Mouse (Mus musculus): ENCODE measurements around the gene Ggt7. TPM values are rescaled to one million over a fixed set of nuclear protein-coding genes. Genes with fewer than 3 reads are reported as not detected.
A peak's percentile ranks its signal among the peaks of the same experiment; 100 is the strongest.
"Not testable (repeated sequence)": the region's sequence is repeated elsewhere in the genome, so short reads cannot be mapped to it uniquely, and the experiment has no call there.

The Ggt7 gene
- total RNA-seq, 2 experiments from 2014 or later: not detected

GRCm38 (mm10) chr2:155513543-155513942 is 4.5 kb downstream of the Ggt7 start:
- no peak for ATAC-seq (replicated peaks; ENCODE audit: low FRiP score, poor library complexity, severe bottlenecking)

- 0 out of 2 replicates have a peak, but pooled peaks have one; percentile 39 for ATAC-seq (replicated peaks; ENCODE audit: low FRiP score, poor library complexity, severe bottlenecking)
These were observed 5.6 kb downstream of the Ggt7 start for GRCm38 (mm10) chr2:155512479-155512878.

- no peak for ATAC-seq (replicated peaks; ENCODE audit: low FRiP score, poor library complexity, severe bottlenecking)
These were observed 10.1 kb downstream of the Ggt7 start for GRCm38 (mm10) chr2:155507721-155508470.

- ATAC-seq (replicated peaks; ENCODE audit: low FRiP score, poor library complexity, severe bottlenecking): no peak
These were observed 12.2 kb downstream of the Ggt7 start for GRCm38 (mm10) chr2:155505811-155506210.

- no peak for ATAC-seq (replicated peaks; ENCODE audit: low FRiP score, poor library complexity, severe bottlenecking)
These were observed 13.3 kb downstream of the Ggt7 start for GRCm38 (mm10) chr2:155504440-155505355.

- ATAC-seq (replicated peaks; ENCODE audit: low FRiP score, poor library complexity, severe bottlenecking): 0 out of 2 replicates have a peak, but pooled peaks have one; percentile 33
These were observed 15.4 kb downstream of the Ggt7 start for GRCm38 (mm10) chr2:155502596-155502995.

- ATAC-seq (replicated peaks; ENCODE audit: low FRiP score, poor library complexity, severe bottlenecking): no peak
These were observed 27.0 kb downstream of the Ggt7 start for GRCm38 (mm10) chr2:155490998-155491397.

GRCm38 (mm10) chr2:155482021-155482420 is 36.0 kb downstream of the Ggt7 start:
- ATAC-seq (replicated peaks; ENCODE audit: low FRiP score, poor library complexity, severe bottlenecking): peak; percentile 76

GRCm38 (mm10) chr2:155473570-155474088 is 44.4 kb downstream of the Ggt7 start, which contains the start of gene Ncoa6:
Gene Ncoa6, minus strand, starts transcription at chr2:155473894.
- ATAC-seq (replicated peaks; ENCODE audit: low FRiP score, poor library complexity, severe bottlenecking): peak; percentile 84

- ATAC-seq (replicated peaks; ENCODE audit: low FRiP score, poor library complexity, severe bottlenecking): peak; percentile 47; the same call in 1 of the 2 replicates
These were observed 45.1 kb downstream of the Ggt7 start for GRCm38 (mm10) chr2:155472671-155473569.

GRCm38 (mm10) chr2:155466861-155467260 is 51.2 kb downstream of the Ggt7 start:
- no peak for ATAC-seq (replicated peaks; ENCODE audit: low FRiP score, poor library complexity, severe bottlenecking)

GRCm38 (mm10) chr2:155453591-155453990 is 64.4 kb downstream of the Ggt7 start:
- no peak for ATAC-seq (replicated peaks; ENCODE audit: low FRiP score, poor library complexity, severe bottlenecking)

- ATAC-seq (replicated peaks; ENCODE audit: low FRiP score, poor library complexity, severe bottlenecking): no peak
These were observed 66.8 kb downstream of the Ggt7 start for GRCm38 (mm10) chr2:155451256-155451655.

GRCm38 (mm10) chr2:155447906-155448305 is 70.1 kb downstream of the Ggt7 start:
- ATAC-seq (replicated peaks; ENCODE audit: low FRiP score, poor library complexity, severe bottlenecking): not testable (repeated sequence)

GRCm38 (mm10) chr2:155443446-155443845 is 74.6 kb downstream of the Ggt7 start:
- ATAC-seq (replicated peaks; ENCODE audit: low FRiP score, poor library complexity, severe bottlenecking): no peak

GRCm38 (mm10) chr2:155442916-155443315 is 75.1 kb downstream of the Ggt7 start:
- ATAC-seq (replicated peaks; ENCODE audit: low FRiP score, poor library complexity, severe bottlenecking): no peak

All from erythroblast, adult 5-6 weeks (primary cell).